18 mouse cellular contexts compared by ENCODE assay signal in genomic region chr9:45942464-45942863, GRCm38 (mm10). TPM values are rescaled to one million over a fixed set of nuclear protein-coding genes. Genes with fewer than 3 reads are reported as not detected.
DNase-seq lines count a peak whose midpoint lies in the region; ATAC-seq and TF ChIP-seq lines count a peak whose summit lies in the region.
"Had no signal": no experiment of that assay in that cellular context is flagged by ENCODE, and none has a peak within 500 bp of the region (broad histone marks: within the 10 kb centered on the region; RNA-seq: fewer than 3 reads in every experiment).

No protein-coding gene starts in this region.

- DNase-seq in heart, adult 11 months, result peak; percentile 90
- no peak for DNase-seq in heart, embryonic 10.5 days (ENCODE audit: low spot score)
- DNase-seq in liver, result peak; percentile 55
- DNase-seq in liver, embryonic 14.5 days (ENCODE audit: low read depth in 3 of 3, low spot score in 3 of 3), result no peak
- no peak for DNase-seq in hindbrain, postnatal 0 days (ENCODE audit: low spot score)
- DNase-seq: adrenal gland, postnatal 10 days; cerebellum, adult 18-20 months; cerebellum, postnatal 10 days; gastrocnemius, postnatal 14 days; heart, postnatal 36 days had no signal

- no peak overlapping the region for H3K4me3 ChIP-seq in heart, embryonic 10.5 days
- H3K4me3 ChIP-seq in E14TG2a.4 (replicated peaks; ENCODE audit: low read length), result peak overlapping the region; percentile 37; the same call in 1 of the 2 replicates
- H3K4me3 ChIP-seq in liver, embryonic 14.5 days (ENCODE audit: insufficient read depth in 1 of 2, low read depth in 2 of 2, low read length in 2 of 2), result no peak overlapping the region
- no peak overlapping the region for H3K4me3 ChIP-seq in hindbrain, embryonic 16.5 days (ENCODE audit: low read length)
- no peak overlapping the region for H3K4me3 ChIP-seq in hindbrain, postnatal 0 days (ENCODE audit: low read length)
- H3K4me3 ChIP-seq: heart, embryonic 13.5 days; hindbrain, embryonic 15.5 days had no signal

- ATAC-seq in liver, embryonic 14.5 days (ENCODE audit: insufficient read depth), result peak; percentile 69
- no peak for ATAC-seq in hindbrain, embryonic 16.5 days
- no peak for ATAC-seq in frontal cortex, adult (ENCODE audit: low TSS enrichment)
- ATAC-seq in hindbrain, postnatal 0 days, result no peak
- ATAC-seq: forebrain, embryonic 16.5 days had no signal

- WGBS in heart, embryonic 10.5 days, result 88% methylated on average over 16 of the region's 16 CpGs
- WGBS in liver, embryonic 14.5 days (ENCODE audit: insufficient replicate concordance), result 61% methylated on average over 16 of the region's 16 CpGs
- 93% methylated on average over 16 of the region's 16 CpGs for WGBS in hindbrain, embryonic 16.5 days
- 92% methylated on average over 16 of the region's 16 CpGs for WGBS in hindbrain, postnatal 0 days

- TF ChIP-seq CTCF in E14TG2a.4 (conservative IDR thresholded peaks at IDR 0.05; ENCODE audit: low read length), result no peak
- TF ChIP-seq CTCF in liver, embryonic 14.5 days (IDR thresholded peaks at IDR 0.05; ENCODE audit: low read depth), result no peak
- TF ChIP-seq CTCF in hindbrain, postnatal 0 days (IDR thresholded peaks at IDR 0.05; ENCODE audit: low read depth), result no peak

- TF ChIP-seq EP300 in liver, embryonic 14.5 days (IDR thresholded peaks at IDR 0.05; ENCODE audit: low read depth), result no peak

- H3K27me3 ChIP-seq in heart, embryonic 10.5 days (ENCODE audit: insufficient read depth, poor library complexity, severe bottlenecking), result no peaks in the 10 kb centered on the region
- H3K27me3 ChIP-seq in E14TG2a.4 (ENCODE audit: insufficient read depth, low read length), result 0 out of 2 replicates have a peak, but pooled peaks cover 12% of the 10 kb centered on the region
- H3K27me3 ChIP-seq in liver, embryonic 14.5 days (ENCODE audit: control insufficient read depth, insufficient read depth, low read length), result no peaks in the 10 kb centered on the region
- no peaks in the 10 kb centered on the region for H3K27me3 ChIP-seq in hindbrain, embryonic 16.5 days (replicated peaks; ENCODE audit: control insufficient read depth, insufficient read depth, low read length)
- H3K27me3 ChIP-seq in hindbrain, postnatal 0 days (ENCODE audit: insufficient read depth, low read length), result no peaks in the 10 kb centered on the region
- H3K27me3 ChIP-seq: CH12.LX; heart, embryonic 13.5 days; hindbrain, embryonic 15.5 days had no signal

- H3K36me3 ChIP-seq in heart, embryonic 10.5 days, result peaks cover 94% of the 10 kb centered on the region
- peaks cover 69% of the 10 kb centered on the region for H3K36me3 ChIP-seq in E14TG2a.4 (ENCODE audit: insufficient read depth, low read length)
- peaks cover 16% of the 10 kb centered on the region for H3K36me3 ChIP-seq in liver, embryonic 14.5 days (replicated peaks; ENCODE audit: control insufficient read depth, insufficient read depth, low read depth)
- peaks cover 48% of the 10 kb centered on the region for H3K36me3 ChIP-seq in hindbrain, embryonic 16.5 days (ENCODE audit: control insufficient read depth, insufficient read depth, low read length)
- peaks cover 62% of the 10 kb centered on the region for H3K36me3 ChIP-seq in hindbrain, postnatal 0 days (ENCODE audit: insufficient read depth, low read length)

- 0 out of 2 replicates have a peak, but pooled peaks cover 4% of the 10 kb centered on the region for H3K4me1 ChIP-seq in heart, embryonic 10.5 days
- peaks cover 60% of the 10 kb centered on the region for H3K4me1 ChIP-seq in E14TG2a.4 (replicated peaks; ENCODE audit: low read depth, low read length)
- H3K4me1 ChIP-seq in liver, embryonic 14.5 days (replicated peaks; ENCODE audit: control insufficient read depth in 2 of 2, insufficient read depth in 2 of 2, low read length in 1 of 2), result peaks cover 17 to 35% of the 10 kb centered on the region in 2 experiments
- no peaks in the 10 kb centered on the region for H3K4me1 ChIP-seq in hindbrain, embryonic 16.5 days (ENCODE audit: control insufficient read depth, insufficient read depth, low read depth, low read length)
- no peaks in the 10 kb centered on the region for H3K4me1 ChIP-seq in hindbrain, postnatal 0 days (ENCODE audit: insufficient read depth, low read length)
- H3K4me1 ChIP-seq: heart, embryonic 13.5 days; hindbrain, embryonic 15.5 days had no signal

- H3K4me2 ChIP-seq in liver, embryonic 14.5 days (ENCODE audit: low read depth), result peak overlapping the region; percentile 11
- no peak overlapping the region for H3K4me2 ChIP-seq in hindbrain, embryonic 16.5 days (ENCODE audit: low read length)
- H3K4me2 ChIP-seq in hindbrain, postnatal 0 days (ENCODE audit: low read depth, low read length), result no peak overlapping the region
- H3K4me2 ChIP-seq: heart, embryonic 13.5 days; hindbrain, embryonic 15.5 days had no signal

- no peak overlapping the region for H3K27ac ChIP-seq in heart, embryonic 10.5 days
- H3K27ac ChIP-seq in liver, embryonic 14.5 days, result no peak overlapping the region
- no peak overlapping the region for H3K27ac ChIP-seq in hindbrain, embryonic 16.5 days (ENCODE audit: low read depth, low read length)
- no peak overlapping the region for H3K27ac ChIP-seq in hindbrain, postnatal 0 days
- H3K27ac ChIP-seq: heart, embryonic 13.5 days; hindbrain, embryonic 15.5 days had no signal

- H3K9me3 ChIP-seq in heart, embryonic 10.5 days, result no peaks in the 10 kb centered on the region
- no peaks in the 10 kb centered on the region for H3K9me3 ChIP-seq in E14TG2a.4 (ENCODE audit: low read length)
- peaks cover 3% of the 10 kb centered on the region; the same call in 1 of the 2 replicates for H3K9me3 ChIP-seq in liver, embryonic 14.5 days (ENCODE audit: control insufficient read depth, low read length)
- H3K9me3 ChIP-seq in hindbrain, embryonic 16.5 days (ENCODE audit: control insufficient read depth, low read length), result no peaks in the 10 kb centered on the region
- no peaks in the 10 kb centered on the region for H3K9me3 ChIP-seq in hindbrain, postnatal 0 days (ENCODE audit: low read length)
- H3K9me3 ChIP-seq: G1E; heart, embryonic 13.5 days; hindbrain, embryonic 15.5 days had no signal

- no peak overlapping the region for H3K9ac ChIP-seq in liver, embryonic 14.5 days (replicated peaks)
- no peak overlapping the region for H3K9ac ChIP-seq in hindbrain, embryonic 16.5 days (ENCODE audit: low read depth, low read length)
- H3K9ac ChIP-seq in hindbrain, postnatal 0 days (replicated peaks; ENCODE audit: low read length), result no peak overlapping the region
- H3K9ac ChIP-seq: heart, embryonic 13.5 days; hindbrain, embryonic 15.5 days had no signal

RNA-seq across cellular contexts. Expression of gene Tagln, which starts 6.6 kb away (rescaled TPM):
- 303 and 413 TPM in 2 replicates for polyA plus RNA-seq in heart, embryonic 10.5 days (2016; fragmentation: Nextera tagmentation; extraction: Ambion mirVana)
- polyA plus RNA-seq in liver, embryonic 14.5 days (2012; rRNA removed), result 5.1 and 6.3 TPM in 2 replicates
- polyA plus RNA-seq in liver, embryonic 14.5 days (2014; fragmentation: Nextera tagmentation; extraction: Ambion mirVana), result 2.6 and 6.8 TPM in 2 replicates
- polyA plus RNA-seq in hindbrain, embryonic 16.5 days (2015; fragmentation: Nextera tagmentation; extraction: Ambion mirVana), result 7.1 and 8.5 TPM in 2 replicates
- 4.4 and 5.2 TPM in 2 replicates for total RNA-seq in hindbrain, postnatal 0 days (2014; rRNA removed)
- 3.5 and 4.0 TPM in 2 replicates for polyA plus RNA-seq in hindbrain, postnatal 0 days (2015; fragmentation: Nextera tagmentation; extraction: Ambion mirVana)

RNA-seq across cellular contexts. Expression of gene Sidt2, which starts 12.6 kb away (rescaled TPM):
- polyA plus RNA-seq in heart, embryonic 10.5 days (2016; fragmentation: Nextera tagmentation; extraction: Ambion mirVana), result 37.0 and 37.2 TPM in 2 replicates
- 20.4 and 26.8 TPM in 2 replicates for polyA plus RNA-seq in liver, embryonic 14.5 days (2012; rRNA removed)
- 11.6 and 16.5 TPM in 2 replicates for polyA plus RNA-seq in liver, embryonic 14.5 days (2014; fragmentation: Nextera tagmentation; extraction: Ambion mirVana)
- polyA plus RNA-seq in hindbrain, embryonic 16.5 days (2015; fragmentation: Nextera tagmentation; extraction: Ambion mirVana), result 51.2 and 52.0 TPM in 2 replicates
- total RNA-seq in hindbrain, postnatal 0 days (2014; rRNA removed), result 124 and 126 TPM in 2 replicates
- polyA plus RNA-seq in hindbrain, postnatal 0 days (2015; fragmentation: Nextera tagmentation; extraction: Ambion mirVana), result 48.3 and 51.6 TPM in 2 replicates

RNA-seq across cellular contexts. Expression of gene Rnf214, which starts 35.8 kb away (rescaled TPM):
- 45.5 and 50.3 TPM in 2 replicates for polyA plus RNA-seq in heart, embryonic 10.5 days (2016; fragmentation: Nextera tagmentation; extraction: Ambion mirVana)
- 5.0 and 6.3 TPM in 2 replicates for polyA plus RNA-seq in liver, embryonic 14.5 days (2012; rRNA removed)
- 10.5 and 12.0 TPM in 2 replicates for polyA plus RNA-seq in liver, embryonic 14.5 days (2014; fragmentation: Nextera tagmentation; extraction: Ambion mirVana)
- 79.7 and 103 TPM in 2 replicates for polyA plus RNA-seq in hindbrain, embryonic 16.5 days (2015; fragmentation: Nextera tagmentation; extraction: Ambion mirVana)
- 51.9 and 55.4 TPM in 2 replicates for total RNA-seq in hindbrain, postnatal 0 days (2014; rRNA removed)
- polyA plus RNA-seq in hindbrain, postnatal 0 days (2015; fragmentation: Nextera tagmentation; extraction: Ambion mirVana), result 70.3 and 77.7 TPM in 2 replicates

RNA-seq across cellular contexts. Expression of gene Pcsk7, which starts 36.2 kb away (rescaled TPM):
- polyA plus RNA-seq in heart, embryonic 10.5 days (2016; fragmentation: Nextera tagmentation; extraction: Ambion mirVana), result 18.5 and 22.1 TPM in 2 replicates
- 7.3 and 7.7 TPM in 2 replicates for polyA plus RNA-seq in liver, embryonic 14.5 days (2012; rRNA removed)
- 4.9 and 5.0 TPM in 2 replicates for polyA plus RNA-seq in liver, embryonic 14.5 days (2014; fragmentation: Nextera tagmentation; extraction: Ambion mirVana)
- polyA plus RNA-seq in hindbrain, embryonic 16.5 days (2015; fragmentation: Nextera tagmentation; extraction: Ambion mirVana), result 18.8 and 23.1 TPM in 2 replicates
- total RNA-seq in hindbrain, postnatal 0 days (2014; rRNA removed), result 23.5 and 33.9 TPM in 2 replicates
- polyA plus RNA-seq in hindbrain, postnatal 0 days (2015; fragmentation: Nextera tagmentation; extraction: Ambion mirVana), result 18.1 and 22.1 TPM in 2 replicates

Comparison
In these comparisons a context has a peak if more than half of its experiments do, and no peak if none do; other contexts are left out.
1. DNase-seq: peak in heart, adult 11 months (single experiment) and liver (single experiment); none in heart, embryonic 10.5 days (single experiment), liver, embryonic 14.5 days (0 of 3) and hindbrain, postnatal 0 days (single experiment).
2. RNA of gene Tagln, which starts 6.6 kb away (polyA plus RNA-seq): 303 to 413 TPM in heart, embryonic 10.5 days; 7.1 to 8.5 TPM in hindbrain, embryonic 16.5 days, 2.6 to 6.8 TPM in liver, embryonic 14.5 days and 3.5 to 4.0 TPM in hindbrain, postnatal 0 days; every median in the first group is over 10 times any median in the second.